Mouse (Mus musculus) adrenal gland, postnatal 10 days (tissue): Measurements from ENCODE around the gene Sema4c. TPM values are rescaled to one million over a fixed set of nuclear protein-coding genes. Genes with fewer than 3 reads are reported as not detected.
A peak's percentile ranks its signal among the peaks of the same experiment; 100 is the strongest.
"Not testable (repeated sequence)": the region's sequence is repeated elsewhere in the genome, so short reads cannot be mapped to it uniquely, and the experiment has no call there.

Source experiments
- DNase-seq: peaks from one replicate; pipeline ENCODE4 v3.0.0; 2021; ENCODE audit warnings: mixed read lengths
- total RNA-seq, 2 experiments: library from RNA; stranded (reverse); gene quantifications; 2 replicates each; pipeline ENCODE4 v1.2.3; 2021

The Sema4c gene
- total RNA-seq, 2 experiments from 2014 or later = 27.3 to 28.9 TPM

GRCm38 (mm10) chr1:36556553-36557456, 1.3 kb downstream of the Sema4c start:
- peak; percentile 95 for DNase-seq

- DNase-seq = no peak
Measured at GRCm38 (mm10) chr1:36555798-36556395, 2.3 kb downstream of the Sema4c start.

GRCm38 (mm10) chr1:36554633-36555399, 3.3 kb downstream of the Sema4c start:
- DNase-seq = no peak

GRCm38 (mm10) chr1:36552506-36552905, 5.6 kb downstream of the Sema4c start:
- DNase-seq = no peak

GRCm38 (mm10) chr1:36551904-36552303, 6.2 kb downstream of the Sema4c start:
- DNase-seq = no peak

GRCm38 (mm10) chr1:36550075-36550863, 7.9 kb downstream of the Sema4c start:
- DNase-seq = no peak

- DNase-seq = no peak
Measured at GRCm38 (mm10) chr1:36549491-36549890, 8.7 kb downstream of the Sema4c start.

GRCm38 (mm10) chr1:36548771-36549170, 9.4 kb downstream of the Sema4c start:
- DNase-seq = peak; percentile 7

GRCm38 (mm10) chr1:36547981-36548598, 10.1 kb downstream of the Sema4c start:
- peak; percentile 64 for DNase-seq

GRCm38 (mm10) chr1:36546888-36547471, 11.2 kb downstream of the Sema4c start, which contains the start of gene Ankrd39:
TSS of gene Ankrd39 (minus strand) at chr1:36547445.
- DNase-seq = peak; percentile 97

GRCm38 (mm10) chr1:36545845-36546600, 12.1 kb downstream of the Sema4c start:
- DNase-seq = peak; percentile 53

- DNase-seq = no peak
Measured at GRCm38 (mm10) chr1:36545382-36545781, 12.8 kb downstream of the Sema4c start.

GRCm38 (mm10) chr1:36542925-36543324, 15.2 kb downstream of the Sema4c start:
- no peak for DNase-seq

- no peak for DNase-seq
Measured at GRCm38 (mm10) chr1:36541844-36542243, 16.3 kb downstream of the Sema4c start.

- no peak for DNase-seq
Measured at GRCm38 (mm10) chr1:36540807-36541206, 17.3 kb downstream of the Sema4c start.

- DNase-seq = no peak
Measured at GRCm38 (mm10) chr1:36540132-36540531, 18.0 kb downstream of the Sema4c start.

- peak; percentile 93 for DNase-seq
Measured at GRCm38 (mm10) chr1:36539186-36539585, 19.0 kb downstream of the Sema4c start, which contains the start of gene Gm42417. TSS of gene Gm42417 (minus strand) at chr1:36539429.

GRCm38 (mm10) chr1:36538727-36539126, 19.4 kb downstream of the Sema4c start:
- DNase-seq = no peak

GRCm38 (mm10) chr1:36536783-36537182, 21.4 kb downstream of the Sema4c start, which contains the start of gene Ankrd23:
TSS of gene Ankrd23 (minus strand) at chr1:36536883.
- DNase-seq = not testable (repeated sequence)

- no peak for DNase-seq
Measured at GRCm38 (mm10) chr1:36536397-36536728, 21.8 kb downstream of the Sema4c start.
